Mouse (Mus musculus): ENCODE measurements around the gene Acot6. TPM values are rescaled to one million over a fixed set of nuclear protein-coding genes. Genes with fewer than 3 reads are reported as not detected.
"Not testable (repeated sequence)": the region's sequence is repeated elsewhere in the genome, so short reads cannot be mapped to it uniquely, and the experiment has no call there.

Gene Acot6
- 1.0 and 1.3 TPM in 2 replicates for polyA plus RNA-seq (2016; fragmentation: Nextera tagmentation; extraction: Ambion mirVana)

DNA sequence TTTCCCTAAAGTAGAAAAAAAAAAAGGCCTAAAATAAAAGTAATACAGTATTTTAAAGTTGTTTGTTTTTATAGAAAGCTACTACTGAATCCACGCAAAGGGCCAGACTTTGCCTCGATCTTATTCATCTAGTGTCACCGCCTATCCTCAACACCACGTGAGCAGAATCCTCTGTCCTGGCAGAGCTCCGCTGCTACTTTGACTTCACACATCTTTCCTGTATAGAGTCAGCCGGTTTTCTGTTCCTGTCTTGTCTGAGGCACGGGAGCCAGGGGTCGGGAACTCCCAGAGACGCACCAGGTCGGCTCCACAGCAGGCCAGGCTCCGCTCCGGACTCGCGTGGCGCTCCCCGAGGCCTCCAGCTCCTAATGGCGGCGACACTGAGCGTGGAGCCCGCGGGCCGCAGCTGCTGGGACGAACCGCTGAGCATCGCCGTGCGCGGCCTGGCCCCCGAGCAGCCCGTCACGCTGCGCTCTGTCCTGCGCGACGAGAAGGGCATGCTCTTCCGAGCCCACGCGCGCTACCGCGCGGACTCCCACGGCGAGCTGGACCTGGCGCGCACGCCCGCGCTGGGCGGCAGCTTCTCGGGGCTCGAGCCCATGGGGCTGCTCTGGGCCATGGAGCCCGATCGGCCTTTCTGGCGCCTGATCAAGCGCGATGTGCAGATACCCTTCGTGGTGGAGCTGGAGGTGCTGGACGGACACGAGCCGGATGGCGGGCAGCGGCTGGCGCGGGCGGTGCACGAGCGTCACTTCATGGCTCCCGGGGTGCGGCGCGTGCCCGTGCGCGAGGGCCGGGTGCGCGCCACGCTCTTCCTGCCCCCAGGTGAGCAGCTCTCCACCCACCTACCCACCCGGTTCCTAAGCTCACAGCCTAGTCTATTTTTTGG, at the start of gene Acot6:
Gene Acot6 (plus strand): TSS at position 51 of the 889 bp plus-strand sequence.
- peak; percentile 50; the same call in 1 of the 2 replicates for ATAC-seq (ENCODE audit: low FRiP score)
- not testable (repeated sequence) for H3K4me1 ChIP-seq; H3K9me3 ChIP-seq (replicated peaks); H3K27me3 ChIP-seq; H3K36me3 ChIP-seq
- 0 out of 2 replicates have a peak within 1 kb of the TSS, but pooled peaks have one; percentile 7 for H3K27ac ChIP-seq
- WGBS = 1% methylated on average over 64 of the region's 80 CpGs
- peak within 1 kb of the TSS; percentile 67 for H3K9ac ChIP-seq
- peak within 1 kb of the TSS; percentile 56 for H3K4me3 ChIP-seq
- H3K4me2 ChIP-seq (replicated peaks) = peak within 1 kb of the TSS; percentile 74

DNA sequence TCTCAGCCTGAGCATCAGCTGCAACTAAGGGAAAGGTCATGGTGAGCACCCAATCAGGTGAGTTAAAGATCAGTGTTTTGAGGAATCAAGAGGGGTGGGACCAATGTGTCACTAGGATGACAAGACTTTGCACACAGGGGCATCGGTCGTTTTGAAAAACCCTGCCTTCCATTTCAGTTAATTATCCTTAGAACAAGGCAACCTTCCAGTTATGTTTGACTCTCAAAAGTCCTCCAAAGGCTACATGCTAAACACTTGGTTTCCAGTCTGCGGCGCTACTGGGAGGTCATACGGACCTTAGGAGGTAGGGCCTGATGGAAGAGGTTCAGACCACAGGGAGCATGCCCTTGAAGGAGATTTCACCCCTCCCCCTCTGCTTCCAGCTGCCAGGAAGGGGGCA, 49.7 kb upstream of the Acot6 start:
- ATAC-seq (ENCODE audit: low FRiP score); H3K36me3 ChIP-seq; H3K9ac ChIP-seq; H3K9me3 ChIP-seq (replicated peaks); H3K27ac ChIP-seq; H3K4me3 ChIP-seq; H3K4me2 ChIP-seq (replicated peaks); H3K4me1 ChIP-seq: not testable (repeated sequence)
- H3K27me3 ChIP-seq = peaks cover 29% of the 10 kb centered on the region
- 86% methylated on average over 5 of the region's 5 CpGs for WGBS

DNA sequence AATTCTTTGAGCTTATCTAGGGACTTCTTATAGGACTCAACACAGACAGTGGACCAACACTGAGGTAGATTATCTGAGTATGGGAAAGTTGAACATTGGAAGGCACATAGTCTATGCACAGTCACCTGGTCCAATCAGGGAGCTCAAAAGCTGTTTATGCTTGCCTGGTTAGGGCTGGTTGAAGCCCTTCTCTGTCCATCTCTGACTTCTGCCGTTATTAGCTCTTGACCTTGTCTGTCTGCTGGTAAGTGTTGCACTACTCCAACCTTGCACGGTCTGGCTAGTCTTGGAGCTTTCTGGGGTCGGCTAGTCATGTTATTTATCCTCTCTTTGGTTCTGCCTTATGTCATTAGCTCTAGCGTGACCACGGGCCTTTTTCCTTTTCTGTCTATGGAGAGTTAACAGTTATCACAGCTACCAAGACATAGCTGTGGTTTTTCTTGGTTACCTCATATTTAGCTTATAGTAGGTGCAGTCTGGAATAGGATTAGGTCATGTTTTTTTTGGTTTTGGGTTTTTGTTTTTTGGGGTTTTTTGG, 48.4 kb upstream of the Acot6 start, which contains the start of gene Acot3:
Gene Acot3 (plus strand): TSS at position 208 of the 538 bp plus-strand sequence.
- no peak within 1 kb of the TSS for H3K27ac ChIP-seq
- ATAC-seq (ENCODE audit: low FRiP score) = no peak
- H3K9me3 ChIP-seq (replicated peaks) = peaks cover 9% of the 10 kb centered on the region; the same call in 1 of the 2 replicates
- no peak within 1 kb of the TSS for H3K9ac ChIP-seq
- 81% methylated on average over 5 of the region's 5 CpGs for WGBS
- H3K36me3 ChIP-seq = no peaks in the 10 kb centered on the region
- peaks cover 29% of the 10 kb centered on the region for H3K27me3 ChIP-seq
- peaks cover 4% of the 10 kb centered on the region for H3K4me1 ChIP-seq
- H3K4me2 ChIP-seq (replicated peaks) = peak within 1 kb of the TSS; percentile 84; the same call in 1 of the 2 replicates
- H3K4me3 ChIP-seq = no peak within 1 kb of the TSS

DNA sequence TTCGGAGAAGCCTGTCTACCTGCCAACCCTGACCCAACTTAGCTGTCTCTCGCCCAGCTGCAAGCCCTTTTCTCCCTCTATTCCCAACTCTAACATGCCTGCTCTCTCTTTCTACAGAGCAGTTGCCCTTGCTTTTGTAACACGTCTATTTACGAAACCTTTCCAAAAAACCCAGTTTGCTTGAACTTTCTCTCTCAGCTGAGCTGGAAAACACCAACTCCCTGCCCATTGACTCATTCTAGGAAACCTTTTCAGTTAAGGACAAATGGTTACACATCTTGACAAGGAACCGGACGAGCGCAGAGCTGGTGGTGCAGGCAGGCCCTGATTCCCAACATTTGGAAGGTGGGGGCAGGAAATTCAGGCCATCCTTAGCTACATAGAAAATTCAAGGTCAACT, 47.8 kb upstream of the Acot6 start:
- peaks cover 29% of the 10 kb centered on the region for H3K27me3 ChIP-seq
- H3K4me3 ChIP-seq = no peak overlapping the region
- H3K4me1 ChIP-seq = peaks cover 4% of the 10 kb centered on the region
- no peak overlapping the region for H3K4me2 ChIP-seq (replicated peaks)
- no peak overlapping the region for H3K9ac ChIP-seq
- no peak for ATAC-seq (ENCODE audit: low FRiP score)
- WGBS = 91% methylated on average over 7 of the region's 7 CpGs
- H3K36me3 ChIP-seq = no peaks in the 10 kb centered on the region
- H3K27ac ChIP-seq = no peak overlapping the region
- peaks cover 7% of the 10 kb centered on the region; the same call in 1 of the 2 replicates for H3K9me3 ChIP-seq (replicated peaks)

DNA sequence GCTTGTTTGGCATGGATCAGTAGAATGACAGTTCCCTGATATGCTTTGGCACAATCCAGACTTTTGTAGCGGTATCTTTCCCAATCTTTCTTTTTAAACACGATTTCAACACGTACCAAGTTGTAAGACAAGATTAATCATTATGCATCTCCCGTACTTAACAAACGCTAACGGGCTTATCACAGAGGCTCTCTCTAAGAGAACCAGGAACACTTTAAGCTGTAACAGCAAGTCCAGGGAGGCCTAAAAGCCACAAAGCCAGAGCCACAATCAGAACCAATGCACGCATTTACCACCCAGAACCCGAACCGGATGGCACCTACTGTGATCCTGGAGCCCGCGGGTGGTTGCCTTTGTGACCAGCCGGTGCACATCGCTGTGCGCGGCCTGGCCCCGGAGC, 47.3 kb upstream of the Acot6 start:
- WGBS = 17% methylated on average over 16 of the region's 16 CpGs
- Histone ChIP-seq H3K4me1 (peaks cover 4% of the 10 kb centered on the region), H3K4me3 (peak overlapping the region; percentile 49), H3K9me3 (replicated peaks) (peaks cover 1% of the 10 kb centered on the region; the same call in 1 of the 2 replicates), H3K27ac (no peak overlapping the region), H3K27me3 (peaks cover 29% of the 10 kb centered on the region), H3K4me2 (replicated peaks) (peak overlapping the region; percentile 84), H3K9ac (peak overlapping the region; percentile 60), H3K36me3 (no peaks in the 10 kb centered on the region)
- no peak for ATAC-seq (ENCODE audit: low FRiP score)

DNA sequence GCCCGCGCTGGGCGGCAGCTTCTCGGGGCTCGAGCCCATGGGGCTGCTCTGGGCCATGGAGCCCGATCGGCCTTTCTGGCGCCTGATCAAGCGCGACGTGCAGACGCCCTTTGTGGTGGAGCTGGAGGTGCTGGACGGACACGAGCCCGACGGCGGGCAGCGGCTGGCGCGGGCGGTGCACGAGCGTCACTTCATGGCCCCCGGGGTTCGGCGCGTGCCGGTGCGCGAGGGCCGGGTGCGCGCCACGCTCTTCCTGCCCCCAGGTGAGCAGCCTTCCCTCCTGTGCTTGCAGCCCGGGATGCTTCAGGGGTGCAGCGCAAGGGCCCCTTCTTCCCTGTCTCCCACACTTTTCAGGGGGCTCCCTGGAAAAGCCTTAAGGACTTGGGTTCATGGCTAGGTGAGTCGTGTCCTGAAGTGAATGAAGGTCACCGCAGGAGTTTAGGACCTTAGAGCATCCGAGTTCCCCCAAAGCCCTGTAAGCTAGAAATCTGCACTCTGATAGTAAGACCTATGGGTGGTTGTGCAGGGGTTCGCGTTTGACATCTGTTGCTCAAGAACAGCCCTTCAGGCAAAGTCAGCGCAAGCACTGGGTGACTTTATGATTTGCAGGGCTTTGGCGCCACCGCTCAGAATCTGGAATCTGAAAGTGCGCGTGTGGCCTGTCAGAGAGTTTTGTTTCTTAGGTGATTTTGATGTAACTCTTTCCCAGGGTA, 46.6 kb upstream of the Acot6 start:
- H3K4me1 ChIP-seq = peaks cover 4% of the 10 kb centered on the region
- no peak for ATAC-seq (ENCODE audit: low FRiP score)
- H3K27ac ChIP-seq = no peak overlapping the region
- H3K4me3 ChIP-seq = peak overlapping the region; percentile 49
- H3K36me3 ChIP-seq = no peaks in the 10 kb centered on the region
- H3K9ac ChIP-seq = peak overlapping the region; percentile 60
- 5% methylated on average over 26 of the region's 46 CpGs for WGBS
- H3K4me2 ChIP-seq (replicated peaks) = peak overlapping the region; percentile 84
- no peaks in the 10 kb centered on the region; the same call in 1 of the 2 replicates for H3K9me3 ChIP-seq (replicated peaks)
- peaks cover 29% of the 10 kb centered on the region for H3K27me3 ChIP-seq

DNA sequence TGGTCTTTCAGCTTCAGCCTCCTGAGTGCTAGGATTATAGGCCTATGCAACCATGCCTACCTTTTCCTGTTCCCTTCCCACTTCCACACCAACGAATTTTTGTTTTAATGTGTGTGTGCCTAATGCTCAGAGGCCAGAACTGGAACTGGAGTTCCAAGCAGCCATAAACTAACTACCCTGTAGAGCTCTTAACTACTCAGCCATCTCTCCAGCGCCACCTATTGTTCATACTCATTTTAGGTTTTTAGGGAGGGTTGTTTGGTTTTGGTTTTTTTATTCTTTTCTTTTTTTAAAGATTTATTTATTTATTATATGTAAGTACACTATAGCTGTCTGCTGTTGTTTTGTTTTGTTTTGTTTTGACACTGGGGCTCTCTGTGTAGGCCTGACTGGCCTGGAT, 39.5 kb upstream of the Acot6 start:
- Histone ChIP-seq H3K4me3 (no peak overlapping the region), H3K4me2 (replicated peaks) (no peak overlapping the region), H3K27ac (no peak overlapping the region), H3K27me3 (no peaks in the 10 kb centered on the region), H3K9me3 (replicated peaks) (no peaks in the 10 kb centered on the region), H3K9ac (no peak overlapping the region), H3K36me3 (no peaks in the 10 kb centered on the region), H3K4me1 (no peaks in the 10 kb centered on the region)
- 31% methylated on average over 2 of the region's 2 CpGs for WGBS
- no peak for ATAC-seq (ENCODE audit: low FRiP score)

DNA sequence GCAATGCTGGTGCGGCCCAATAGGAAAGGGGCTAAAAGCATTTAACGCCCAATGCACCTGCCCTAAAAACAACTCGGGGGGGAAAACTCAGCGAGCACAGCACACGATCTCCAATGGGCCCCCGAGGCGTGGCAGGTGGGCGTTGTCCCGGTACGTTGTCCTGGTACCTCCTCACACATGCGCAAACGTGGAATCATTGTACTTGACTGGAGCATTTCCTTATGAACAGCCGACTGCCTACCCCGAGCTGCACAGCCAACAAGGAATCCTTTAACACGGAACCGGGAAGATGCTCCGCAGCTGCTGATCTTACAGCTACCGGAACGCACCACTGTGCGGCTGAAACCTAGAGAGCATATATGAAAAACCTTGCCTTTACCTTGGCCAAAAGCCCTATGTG, 38.1 kb upstream of the Acot6 start:
- H3K9me3 ChIP-seq (replicated peaks) = no peaks in the 10 kb centered on the region
- no peaks in the 10 kb centered on the region for H3K4me1 ChIP-seq
- peaks cover 7% of the 10 kb centered on the region; the same call in 1 of the 2 replicates for H3K27me3 ChIP-seq
- H3K27ac ChIP-seq = no peak overlapping the region
- H3K4me3 ChIP-seq = no peak overlapping the region
- H3K4me2 ChIP-seq (replicated peaks) = no peak overlapping the region
- no peaks in the 10 kb centered on the region for H3K36me3 ChIP-seq
- 94% methylated on average over 20 of the region's 20 CpGs for WGBS
- ATAC-seq (ENCODE audit: low FRiP score) = no peak
- no peak overlapping the region for H3K9ac ChIP-seq

DNA sequence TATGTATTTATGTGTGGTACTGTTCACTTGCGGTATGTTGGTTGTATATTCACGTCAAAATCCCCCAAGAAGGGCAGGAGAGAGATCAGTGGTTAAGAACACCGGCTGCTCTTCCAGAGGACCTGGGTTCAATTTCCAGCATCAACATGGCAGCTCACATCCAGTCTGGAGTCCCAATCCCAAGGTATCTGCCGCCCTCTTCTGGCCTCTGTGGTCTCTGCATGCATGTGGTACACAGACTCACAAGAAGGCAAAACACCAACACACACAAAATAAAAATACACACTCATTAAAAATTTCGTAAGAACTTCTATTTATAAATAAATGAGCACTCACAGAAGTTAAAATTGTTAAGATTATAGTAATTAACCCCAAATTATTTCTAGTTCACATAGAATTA, 37.2 kb upstream of the Acot6 start:
- Histone ChIP-seq H3K27ac (no peak overlapping the region), H3K9me3 (replicated peaks) (no peaks in the 10 kb centered on the region), H3K36me3 (no peaks in the 10 kb centered on the region), H3K9ac (no peak overlapping the region), H3K4me3 (no peak overlapping the region), H3K27me3 (peaks cover 16% of the 10 kb centered on the region), H3K4me1 (no peaks in the 10 kb centered on the region), H3K4me2 (replicated peaks) (no peak overlapping the region)
- 65% methylated on average over 5 of the region's 5 CpGs for WGBS
- no peak for ATAC-seq (ENCODE audit: low FRiP score)

DNA sequence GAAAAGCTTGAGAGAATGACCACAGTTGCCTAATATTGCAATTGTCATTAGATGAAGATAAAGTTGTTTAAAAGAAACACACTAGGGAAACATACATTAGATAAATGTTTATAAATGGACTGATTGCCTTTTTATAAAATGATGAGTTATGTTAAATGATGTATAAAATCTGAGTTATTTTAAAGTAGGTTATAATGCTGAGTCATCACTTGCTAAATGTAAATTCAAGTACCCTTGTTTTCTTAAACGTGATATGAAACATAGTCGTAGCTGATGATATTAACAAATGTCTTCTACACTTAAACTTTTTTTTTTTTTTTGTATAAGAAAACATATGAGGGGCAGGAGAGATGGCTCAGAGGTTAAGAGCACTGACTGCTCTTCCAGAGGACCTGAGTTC, 36.6 kb upstream of the Acot6 start:
- no peaks in the 10 kb centered on the region for H3K4me1 ChIP-seq
- H3K9me3 ChIP-seq (replicated peaks) = no peaks in the 10 kb centered on the region
- H3K9ac ChIP-seq = no peak overlapping the region
- no peak for ATAC-seq (ENCODE audit: low FRiP score)
- H3K27ac ChIP-seq = no peak overlapping the region
- WGBS = 88% methylated on average over 2 of the region's 2 CpGs
- H3K4me2 ChIP-seq (replicated peaks) = no peak overlapping the region
- no peak overlapping the region for H3K4me3 ChIP-seq
- peaks cover 22% of the 10 kb centered on the region for H3K27me3 ChIP-seq
- no peaks in the 10 kb centered on the region for H3K36me3 ChIP-seq

DNA sequence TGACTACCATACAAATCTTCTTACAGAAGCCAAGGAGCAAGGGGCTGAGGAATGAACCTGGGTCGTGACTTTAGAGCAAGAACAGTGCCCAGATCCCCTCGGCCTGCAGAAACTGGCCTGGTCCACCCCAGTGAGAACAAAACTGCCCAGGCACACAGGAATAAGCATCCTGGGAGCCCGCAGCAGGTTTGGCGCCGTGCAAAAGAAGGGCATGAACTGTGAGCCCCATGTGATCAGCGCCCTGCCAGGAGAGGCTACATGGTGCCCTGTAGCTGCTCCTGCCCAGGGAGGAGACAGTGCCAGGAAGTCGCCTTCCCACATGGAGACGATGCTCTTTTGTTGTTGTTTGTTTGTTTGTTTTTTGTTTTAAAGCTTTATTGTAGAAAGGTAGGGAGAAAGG, 35.8 kb upstream of the Acot6 start:
- ATAC-seq (ENCODE audit: low FRiP score) = no peak
- H3K9ac ChIP-seq = no peak overlapping the region
- H3K4me3 ChIP-seq = no peak overlapping the region
- no peaks in the 10 kb centered on the region for H3K9me3 ChIP-seq (replicated peaks)
- no peaks in the 10 kb centered on the region for H3K36me3 ChIP-seq
- H3K4me1 ChIP-seq = no peaks in the 10 kb centered on the region
- WGBS = 70% methylated on average over 8 of the region's 8 CpGs
- H3K27ac ChIP-seq = no peak overlapping the region
- no peak overlapping the region for H3K4me2 ChIP-seq (replicated peaks)
- peaks cover 28% of the 10 kb centered on the region for H3K27me3 ChIP-seq

DNA sequence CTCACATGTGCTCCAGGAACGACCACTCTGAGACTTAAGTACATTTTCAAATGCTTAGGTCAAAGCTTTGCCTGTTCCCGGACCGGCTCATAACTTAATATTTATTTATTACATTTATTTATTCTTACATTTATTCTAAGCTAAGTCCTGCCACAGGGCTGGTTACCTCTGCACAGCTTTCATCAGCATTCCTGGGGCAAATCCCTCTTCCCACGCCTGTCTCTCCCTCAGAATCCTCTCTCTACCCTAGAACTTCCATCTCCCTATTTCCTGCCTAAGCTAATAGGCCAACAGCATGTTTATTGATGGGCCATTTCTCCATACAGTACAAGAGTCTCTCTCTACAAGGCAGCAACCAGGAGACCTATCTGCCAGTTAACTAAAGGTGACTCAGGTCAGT, 32.7 kb upstream of the Acot6 start:
- Histone ChIP-seq H3K9me3 (replicated peaks) (no peaks in the 10 kb centered on the region), H3K27me3 (peaks cover 45% of the 10 kb centered on the region), H3K36me3 (no peaks in the 10 kb centered on the region), H3K4me1 (no peaks in the 10 kb centered on the region), H3K4me2 (replicated peaks) (no peak overlapping the region), H3K27ac (no peak overlapping the region), H3K9ac (no peak overlapping the region), H3K4me3 (no peak overlapping the region)
- 84% methylated on average over 4 of the region's 4 CpGs for WGBS
- ATAC-seq (ENCODE audit: low FRiP score) = no peak
